Mouse (Mus musculus) midbrain, embryonic 11.5 days (tissue): ENCODE results near the gene Rreb1. TPM values are rescaled to one million over a fixed set of nuclear protein-coding genes. Genes with fewer than 3 reads are reported as not detected.

ENCODE experiments used
- ATAC-seq: fragments of 200-750 bp; cut with Nextera tagmentation; 2 replicates; pipeline ENCODE4 v1.8.0; 2017; ENCODE audit warnings: moderate TSS enrichment, moderate library complexity; ENCODE audit not compliant: low FRiP score
- DNase-seq: peaks from one replicate; pipeline ENCODE4 v3.0.0; 2015; ENCODE audit warnings: low spot score; ENCODE audit errors: missing footprints
- H3K27ac ChIP-seq: fragments of 300-500 bp; sonication (generic); 2 replicates; pipeline ENCODE4 v1.5.1; 2014; ENCODE audit warnings: low read depth, low read length
- H3K27me3 ChIP-seq: fragments of 300-500 bp; sonication (generic); 2 replicates; pipeline ENCODE4 v1.6.1; 2014; ENCODE audit warnings: mild to moderate bottlenecking, low read length, moderate library complexity, mixed read lengths; ENCODE audit not compliant: control insufficient read depth, insufficient read depth
- H3K36me3 ChIP-seq: fragments of 300-500 bp; sonication (generic); 2 replicates; pipeline ENCODE4 v1.6.1; 2014; ENCODE audit warnings: mild to moderate bottlenecking, low read length, moderate library complexity, mixed read lengths; ENCODE audit not compliant: control insufficient read depth, insufficient read depth
- H3K4me1 ChIP-seq: fragments of 300-500 bp; sonication (generic); 2 replicates; pipeline ENCODE4 v1.6.1; 2014; ENCODE audit warnings: low read length; ENCODE audit not compliant: control insufficient read depth, insufficient read depth
- H3K4me2 ChIP-seq: fragments of 300-500 bp; sonication (generic); 2 replicates; pipeline ENCODE4 v1.6.1; 2014; ENCODE audit warnings: mild to moderate bottlenecking, moderate library complexity
- H3K4me3 ChIP-seq: fragments of 300-500 bp; sonication (generic); 2 replicates; pipeline ENCODE4 v1.5.1; 2014; ENCODE audit warnings: low read depth, low read length
- H3K9ac ChIP-seq: fragments of 300-500 bp; sonication (generic); 2 replicates; pipeline ENCODE4 v1.6.1; 2014; ENCODE audit warnings: low read length
- H3K9me3 ChIP-seq: fragments of 300-500 bp; sonication (generic); 2 replicates; pipeline ENCODE4 v1.6.1; 2016; ENCODE audit warnings: low read length; ENCODE audit not compliant: control insufficient read depth
- WGBS: fragments of 180-500 bp; shearing (Covaris S2); extraction: QIAGEN DNeasy Blood & Tissue Kit; methylation state at CpG from one replicate; pipeline ENCODE4 v1.1.7; 2014; 5-methylcytosine and 5-hydroxymethylcytosine counted together
- polyA plus RNA-seq: library from polyadenylated mRNA; unstranded; fragments of >200 nt; fragmentation: Nextera tagmentation; extraction: Ambion mirVana; gene quantifications from 2 replicates; pipeline ENCODE4 v1.2.1, GENCODE M21; 2014

The Rreb1 gene
- polyA plus RNA-seq, 1 experiment from 2014 or later, result 5.5 TPM

GRCm38 (mm10) chr13:37980346-37980745, 202.1 kb downstream of the Rreb1 start:
- H3K27me3 ChIP-seq, result no peaks in the 10 kb centered on the region
- 95% methylated on average over 10 of the region's 10 CpGs for WGBS
- H3K4me2 ChIP-seq, result no peak overlapping the region
- peaks cover 18% of the 10 kb centered on the region for H3K36me3 ChIP-seq
- H3K9me3 ChIP-seq, result no peaks in the 10 kb centered on the region
- no peaks in the 10 kb centered on the region for H3K4me1 ChIP-seq
- ATAC-seq (no peak), DNase-seq (no peak)
- no peak overlapping the region for H3K27ac ChIP-seq
- H3K4me3 ChIP-seq, result no peak overlapping the region
- no peak overlapping the region for H3K9ac ChIP-seq

- Histone ChIP-seq H3K4me2 (no peak overlapping the region), H3K36me3 (peaks cover 22% of the 10 kb centered on the region), H3K9ac (no peak overlapping the region), H3K9me3 (no peaks in the 10 kb centered on the region), H3K27ac (no peak overlapping the region), H3K4me3 (no peak overlapping the region), H3K4me1 (no peaks in the 10 kb centered on the region), H3K27me3 (no peaks in the 10 kb centered on the region)
- WGBS, result 92% methylated on average over 5 of the region's 5 CpGs
- no peak for DNase-seq
- ATAC-seq, result no peak
Observed at GRCm38 (mm10) chr13:37981063-37981462, 202.9 kb downstream of the Rreb1 start.

GRCm38 (mm10) chr13:37986166-37986565, 208.0 kb downstream of the Rreb1 start:
- Histone ChIP-seq H3K27ac (no peak overlapping the region), H3K36me3 (peaks cover 32% of the 10 kb centered on the region), H3K27me3 (no peaks in the 10 kb centered on the region), H3K4me1 (no peaks in the 10 kb centered on the region), H3K4me3 (no peak overlapping the region), H3K9me3 (no peaks in the 10 kb centered on the region), H3K9ac (no peak overlapping the region), H3K4me2 (no peak overlapping the region)
- ATAC-seq (no peak), DNase-seq (no peak)
- WGBS, result 88% methylated on average over 10 of the region's 10 CpGs

- peaks cover 27% of the 10 kb centered on the region for H3K36me3 ChIP-seq
- H3K9me3 ChIP-seq, result no peaks in the 10 kb centered on the region
- H3K9ac ChIP-seq, result no peak overlapping the region
- no peak for ATAC-seq
- H3K4me3 ChIP-seq, result no peak overlapping the region
- no peak for DNase-seq
- H3K4me2 ChIP-seq, result no peak overlapping the region
- peaks cover 5% of the 10 kb centered on the region for H3K4me1 ChIP-seq
- 94% methylated on average over 8 of the region's 8 CpGs for whole genome bisulfite sequencing
- no peak overlapping the region for H3K27ac ChIP-seq
- H3K27me3 ChIP-seq, result no peaks in the 10 kb centered on the region
Observed at GRCm38 (mm10) chr13:37989701-37990100, 211.5 kb downstream of the Rreb1 start.

- no peak overlapping the region for H3K27ac ChIP-seq
Observed at GRCm38 (mm10) chr13:37992638-37993371, 214.6 kb downstream of the Rreb1 start.

GRCm38 (mm10) chr13:37993376-37993703, 215.1 kb downstream of the Rreb1 start:
- H3K27ac ChIP-seq, result peak overlapping the region; percentile 85
- no peaks in the 10 kb centered on the region for H3K9me3 ChIP-seq
- no peaks in the 10 kb centered on the region for H3K27me3 ChIP-seq
- H3K4me3 ChIP-seq, result peak overlapping the region; percentile 89
- peaks cover 5% of the 10 kb centered on the region for H3K4me1 ChIP-seq
- H3K36me3 ChIP-seq, result peaks cover 9% of the 10 kb centered on the region; the same call in 1 of the 2 replicates
- ATAC-seq (no peak), DNase-seq (no peak)
- peak overlapping the region; percentile 93 for H3K9ac ChIP-seq
- H3K4me2 ChIP-seq, result peak overlapping the region; percentile 78
- under 1% methylated on average over 17 of the region's 17 CpGs for WGBS

More at GRCm38 (mm10) chr13:37992638-37993371, 214.6 kb downstream of the Rreb1 start:
- peak overlapping the region; percentile 78 for H3K4me2 ChIP-seq
- peak; percentile 91 for DNase-seq
- H3K9ac ChIP-seq, result peak overlapping the region; percentile 93
- peak overlapping the region; percentile 89 for H3K4me3 ChIP-seq
- no peak for ATAC-seq
- peaks cover 5% of the 10 kb centered on the region for H3K4me1 ChIP-seq
- no peaks in the 10 kb centered on the region for H3K27me3 ChIP-seq
- no peaks in the 10 kb centered on the region for H3K9me3 ChIP-seq
- WGBS, result 17% methylated on average over 10 of the region's 10 CpGs
- H3K36me3 ChIP-seq, result peaks cover 9% of the 10 kb centered on the region

GRCm38 (mm10) chr13:37993704-37994404, 215.7 kb downstream of the Rreb1 start, which contains the start of gene Ssr1:
Ssr1 (minus strand) TSS chr13:37994217.
- 0% methylated on average over 87 of the region's 89 CpGs for WGBS
- Histone ChIP-seq H3K9me3 (no peaks in the 10 kb centered on the region), H3K27ac (peak within 1 kb of the TSS; percentile 85), H3K36me3 (peaks cover 7% of the 10 kb centered on the region; the same call in 1 of the 2 replicates), H3K9ac (peak within 1 kb of the TSS; percentile 93), H3K4me1 (peaks cover 5% of the 10 kb centered on the region), H3K4me2 (peak within 1 kb of the TSS; percentile 78), H3K27me3 (no peaks in the 10 kb centered on the region), H3K4me3 (peak within 1 kb of the TSS; percentile 89)
- ATAC-seq, result peak; percentile 98
- peak; percentile 99 for DNase-seq

GRCm38 (mm10) chr13:37994405-37994749, 216.2 kb downstream of the Rreb1 start:
- peaks cover 3% of the 10 kb centered on the region; the same call in 1 of the 2 replicates for H3K36me3 ChIP-seq
- H3K9me3 ChIP-seq, result no peaks in the 10 kb centered on the region
- no peaks in the 10 kb centered on the region for H3K27me3 ChIP-seq
- peak; percentile 89 for DNase-seq
- WGBS, result 27% methylated on average over 7 of the region's 7 CpGs
- H3K27ac ChIP-seq, result no peak overlapping the region; the same call in 1 of the 2 replicates
- H3K4me3 ChIP-seq, result peak overlapping the region; percentile 89
- peak; percentile 71 for ATAC-seq
- peaks cover 5% of the 10 kb centered on the region for H3K4me1 ChIP-seq
- peak overlapping the region; percentile 93 for H3K9ac ChIP-seq
- H3K4me2 ChIP-seq, result peak overlapping the region; percentile 42

GRCm38 (mm10) chr13:37999713-38000112, 221.5 kb downstream of the Rreb1 start:
- no peak for DNase-seq
- Histone ChIP-seq H3K27me3 (no peaks in the 10 kb centered on the region), H3K4me2 (no peak overlapping the region), H3K9ac (no peak overlapping the region), H3K9me3 (no peaks in the 10 kb centered on the region), H3K4me3 (no peak overlapping the region), H3K27ac (no peak overlapping the region), H3K36me3 (no peaks in the 10 kb centered on the region), H3K4me1 (no peaks in the 10 kb centered on the region)
- ATAC-seq, result no peak
- WGBS, result 66% methylated on average over 3 of the region's 3 CpGs
